Mouse (Mus musculus) thymus, adult 2 months (tissue): ENCODE measurements around the gene Lhfp. TPM values are rescaled to one million over a fixed set of nuclear protein-coding genes. Genes with fewer than 3 reads are reported as not detected.
"Not testable (repeated sequence)": the region's sequence is repeated elsewhere in the genome, so short reads cannot be mapped to it uniquely, and the experiment has no call there.

Experiments used
- DNase-seq: peaks from one replicate; pipeline ENCODE4 v3.0.0; 2021
- H3K27ac ChIP-seq: fragments of 200-500 bp; 2 replicates; pipeline ENCODE4 v1.5.1; 2012; ENCODE audit warnings: low read length, control low read depth; ENCODE audit not compliant: control insufficient read depth, insufficient read depth
- H3K27me3 ChIP-seq: fragments of 200-500 bp; 2 replicates; pipeline ENCODE4 v1.6.1; 2012; ENCODE audit warnings: mild to moderate bottlenecking, low read length, moderate library complexity, mixed read lengths; ENCODE audit not compliant: control insufficient read depth, insufficient read depth
- H3K36me3 ChIP-seq: fragments of 200-500 bp; 2 replicates; pipeline ENCODE4 v1.6.1; 2012; ENCODE audit warnings: mild to moderate bottlenecking, low read length, moderate library complexity; ENCODE audit not compliant: control insufficient read depth, insufficient read depth
- H3K4me1 ChIP-seq: fragments of 200-500 bp; replicated peaks from 2 replicates; pipeline ENCODE4 v1.6.1; 2012; ENCODE audit warnings: low read length; ENCODE audit not compliant: control insufficient read depth, insufficient read depth
- H3K4me3 ChIP-seq: fragments of 200-500 bp; 2 replicates; pipeline ENCODE4 v1.5.1; 2012; ENCODE audit warnings: mild to moderate bottlenecking, low read length, control low read depth, moderate library complexity; ENCODE audit not compliant: control insufficient read depth, insufficient read depth
- CTCF ChIP-seq: fragments of 200-500 bp; IDR thresholded peaks from 2 replicates; pipeline ENCODE4 v1.5.1; 2012; ENCODE audit warnings: mild to moderate bottlenecking, control low read depth, low read length, moderate library complexity, borderline replicate concordance; ENCODE audit not compliant: control insufficient read depth, poor library complexity, insufficient read depth; ENCODE audit errors: extremely low read depth
- POLR2A ChIP-seq: fragments of 200-500 bp; IDR thresholded peaks from 2 replicates; pipeline ENCODE4 v1.6.1; 2012; ENCODE audit warnings: mild to moderate bottlenecking, low read length, control low read depth, moderate library complexity; ENCODE audit not compliant: control insufficient read depth, poor library complexity, insufficient read depth; ENCODE audit errors: extremely low read depth
- WGBS: fragments of 180-500 bp; shearing (Covaris S2); methylation state at CpG from one replicate; pipeline ENCODE4 v1.1.7; 2018; 5-methylcytosine and 5-hydroxymethylcytosine counted together
- polyA plus RNA-seq: library from polyadenylated mRNA; depleted of rRNA; stranded (reverse); fragments of >200 nt; gene quantifications from 2 replicates; pipeline ENCODE4 v1.2.3, GENCODE M21; 2012

The Lhfp gene
- polyA plus RNA-seq, 1 experiment, result 18.7 TPM

GRCm38 (mm10) chr3:53225774-53226173, 184.4 kb downstream of the Lhfp start:
- Histone ChIP-seq H3K4me3 (no peak overlapping the region), H3K27me3 (no peaks in the 10 kb centered on the region), H3K4me1 (no peaks in the 10 kb centered on the region), H3K27ac (no peak overlapping the region), H3K36me3 (no peaks in the 10 kb centered on the region)
- WGBS, result 56% methylated on average over 6 of the region's 6 CpGs
- no peak for DNase-seq
- TF ChIP-seq CTCF (no peak), POLR2A (no peak)

GRCm38 (mm10) chr3:53226223-53226622, 184.9 kb downstream of the Lhfp start:
- H3K36me3 ChIP-seq, result no peaks in the 10 kb centered on the region
- no peaks in the 10 kb centered on the region for H3K27me3 ChIP-seq
- TF ChIP-seq CTCF (no peak), POLR2A (no peak)
- H3K4me3 ChIP-seq, result no peak overlapping the region
- WGBS, result 97% methylated on average over 6 of the region's 6 CpGs
- H3K27ac ChIP-seq, result no peak overlapping the region
- DNase-seq, result no peak
- no peaks in the 10 kb centered on the region for H3K4me1 ChIP-seq

- TF ChIP-seq CTCF, result no peak
- TF ChIP-seq POLR2A, result no peak
- no peak for DNase-seq
- Histone ChIP-seq H3K27ac (no peak overlapping the region), H3K4me1 (no peaks in the 10 kb centered on the region), H3K36me3 (no peaks in the 10 kb centered on the region), H3K27me3 (no peaks in the 10 kb centered on the region), H3K4me3 (no peak overlapping the region)
These were observed 186.5 kb downstream of the Lhfp start for GRCm38 (mm10) chr3:53227866-53228265.

GRCm38 (mm10) chr3:53230562-53230961, 189.2 kb downstream of the Lhfp start:
- Histone ChIP-seq H3K27me3 (no peaks in the 10 kb centered on the region), H3K27ac (no peak overlapping the region), H3K36me3 (no peaks in the 10 kb centered on the region), H3K4me1 (no peaks in the 10 kb centered on the region), H3K4me3 (no peak overlapping the region)
- WGBS, result 64% methylated on average over 3 of the region's 3 CpGs
- DNase-seq, result no peak
- no peak for TF ChIP-seq POLR2A

GRCm38 (mm10) chr3:53231112-53231511, 189.8 kb downstream of the Lhfp start:
- H3K4me1 ChIP-seq, result no peaks in the 10 kb centered on the region
- H3K27ac ChIP-seq, result no peak overlapping the region
- H3K27me3 ChIP-seq, result no peaks in the 10 kb centered on the region
- WGBS, result 66% methylated on average over 3 of the region's 3 CpGs
- H3K36me3 ChIP-seq, result no peaks in the 10 kb centered on the region
- no peak for DNase-seq
- H3K4me3 ChIP-seq, result no peak overlapping the region
- TF ChIP-seq POLR2A, result no peak
- TF ChIP-seq CTCF, result no peak

- not testable (repeated sequence) for H3K4me3 ChIP-seq, H3K36me3 ChIP-seq, H3K4me1 ChIP-seq, H3K27ac ChIP-seq, DNase-seq, H3K27me3 ChIP-seq
- WGBS, result 92% methylated on average over 9 of the region's 9 CpGs
These were observed 191.1 kb downstream of the Lhfp start for GRCm38 (mm10) chr3:53232411-53232810.

- no peaks in the 10 kb centered on the region for H3K27me3 ChIP-seq
- no peaks in the 10 kb centered on the region for H3K4me1 ChIP-seq
- DNase-seq, result peak; percentile 11
- no peak overlapping the region for H3K27ac ChIP-seq
- no peak overlapping the region for H3K4me3 ChIP-seq
- no peaks in the 10 kb centered on the region for H3K36me3 ChIP-seq
- TF ChIP-seq POLR2A (no peak), CTCF (no peak)
These were observed 193.4 kb downstream of the Lhfp start for GRCm38 (mm10) chr3:53234689-53235088.
